Comparison of ENCODE assay signal across 18 mouse cellular contexts in the genomic region with DNA sequence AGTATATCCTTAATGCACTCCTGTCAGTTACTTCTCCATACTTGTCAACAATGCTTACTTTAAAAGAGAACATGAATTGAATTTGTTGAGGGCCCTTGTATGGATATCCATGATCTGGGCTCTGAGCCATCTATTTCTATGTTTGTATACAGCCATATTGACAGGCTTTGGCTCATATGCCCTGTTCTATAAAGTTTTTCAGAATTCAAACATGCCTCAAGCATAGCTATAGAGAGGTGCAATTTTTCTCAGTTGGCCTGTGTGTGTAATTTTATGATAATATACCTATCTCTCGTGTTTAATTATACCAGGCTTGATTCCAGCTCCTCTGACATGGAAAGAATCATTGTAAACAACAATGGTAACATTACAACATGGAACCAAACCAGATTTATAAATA.
DNase-seq lines count a peak whose midpoint lies in the region; ATAC-seq and TF ChIP-seq lines count a peak whose summit lies in the region.
"Had no signal": no experiment of that assay in that cellular context is flagged by ENCODE, and none has a peak within 500 bp of the region (broad histone marks: within the 10 kb centered on the region; RNA-seq: fewer than 3 reads in every experiment).

No protein-coding gene starts in this region.

- H3K4me2 ChIP-seq in embryonic facial prominence, embryonic 14.5 days (ENCODE audit: low read depth, low read length): no peak overlapping the region
- no peak overlapping the region for H3K4me2 ChIP-seq in forebrain, embryonic 14.5 days (ENCODE audit: low read length)
- H3K4me2 ChIP-seq in forebrain, embryonic 12.5 days: no peak overlapping the region
- no peak overlapping the region for H3K4me2 ChIP-seq in forebrain, postnatal 0 days (ENCODE audit: low read depth)
- H3K4me2 ChIP-seq: embryonic facial prominence, embryonic 13.5 days had no signal

- H3K27me3 ChIP-seq in embryonic facial prominence, embryonic 14.5 days (replicated peaks; ENCODE audit: control insufficient read depth, insufficient read depth, low read length): no peaks in the 10 kb centered on the region
- H3K27me3 ChIP-seq in embryonic facial prominence, embryonic 10.5 days (replicated peaks; ENCODE audit: low read depth, poor library complexity, severe bottlenecking): no peaks in the 10 kb centered on the region
- no peaks in the 10 kb centered on the region for H3K27me3 ChIP-seq in forebrain, embryonic 14.5 days (replicated peaks; ENCODE audit: control insufficient read depth, insufficient read depth, low read length)
- H3K27me3 ChIP-seq in forebrain, embryonic 12.5 days: no peaks in the 10 kb centered on the region
- no peaks in the 10 kb centered on the region for H3K27me3 ChIP-seq in forebrain, postnatal 0 days (ENCODE audit: insufficient read depth, low read length)
- H3K27me3 ChIP-seq: embryonic facial prominence, embryonic 13.5 days had no signal

- DNase-seq in embryonic facial prominence, embryonic 14.5 days (ENCODE audit: low spot score): peak; percentile 6
- DNase-seq in embryonic facial prominence, embryonic 10.5 days (ENCODE audit: low spot score): no peak
- DNase-seq in forebrain, embryonic 14.5 days (ENCODE audit: low spot score): peak; percentile 28
- DNase-seq in brain, embryonic 14.5 days (ENCODE audit: low read depth): peak; percentile 25
- DNase-seq in forebrain, postnatal 0 days: peak; percentile 16
- DNase-seq: adrenal gland, adult 2 months; adrenal gland, postnatal 10 days; adrenal gland, postnatal 25 days; B cell, adult 2 months; cerebellum, adult 11 months; cerebellum, adult 18-20 months; cerebellum, adult 8-10 months; cerebellum, adult 9-11 months; cerebellum, postnatal 14 days; cerebellum, postnatal 36 days had no signal

- no peak for TF ChIP-seq POLR2A in brain, embryonic 14.5 days (IDR thresholded peaks at IDR 0.05; ENCODE audit: borderline replicate concordance, extremely low read depth, insufficient read depth, insufficient read length, poor library complexity, severe bottlenecking)

- no peak for ATAC-seq in embryonic facial prominence, embryonic 14.5 days (ENCODE audit: low read depth)
- ATAC-seq in forebrain, embryonic 14.5 days: peak; percentile 54; the same call in 1 of the 2 replicates
- no peak for ATAC-seq in forebrain, embryonic 12.5 days (ENCODE audit: low FRiP score)
- peak; percentile 38; the same call in 1 of the 2 replicates for ATAC-seq in forebrain, postnatal 0 days
- ATAC-seq in CD4-positive, CD25-positive, alpha-beta regulatory T cell, adult 4 months: no peak

- no peak for TF ChIP-seq CTCF in brain, embryonic 14.5 days (IDR thresholded peaks at IDR 0.05; ENCODE audit: borderline replicate concordance, extremely low read depth, insufficient read depth, insufficient read length)
- TF ChIP-seq CTCF in forebrain, postnatal 0 days (IDR thresholded peaks at IDR 0.05; ENCODE audit: low read depth): no peak

- H3K9me3 ChIP-seq in embryonic facial prominence, embryonic 14.5 days (ENCODE audit: control insufficient read depth, low read length): no peaks in the 10 kb centered on the region
- H3K9me3 ChIP-seq in embryonic facial prominence, embryonic 10.5 days: no peaks in the 10 kb centered on the region
- no peaks in the 10 kb centered on the region for H3K9me3 ChIP-seq in forebrain, embryonic 14.5 days (replicated peaks; ENCODE audit: control insufficient read depth, low read length)
- H3K9me3 ChIP-seq in forebrain, embryonic 12.5 days: no peaks in the 10 kb centered on the region
- no peaks in the 10 kb centered on the region for H3K9me3 ChIP-seq in forebrain, postnatal 0 days (ENCODE audit: low read length)
- H3K9me3 ChIP-seq: embryonic facial prominence, embryonic 13.5 days had no signal

- no peaks in the 10 kb centered on the region for H3K4me1 ChIP-seq in embryonic facial prominence, embryonic 14.5 days (ENCODE audit: control insufficient read depth, insufficient read depth, low read length)
- H3K4me1 ChIP-seq in embryonic facial prominence, embryonic 10.5 days: no peaks in the 10 kb centered on the region
- no peaks in the 10 kb centered on the region for H3K4me1 ChIP-seq in forebrain, embryonic 14.5 days (ENCODE audit: control insufficient read depth, insufficient read depth, low read length)
- H3K4me1 ChIP-seq in forebrain, embryonic 12.5 days: no peaks in the 10 kb centered on the region
- H3K4me1 ChIP-seq in forebrain, postnatal 0 days (ENCODE audit: insufficient read depth): no peaks in the 10 kb centered on the region
- H3K4me1 ChIP-seq: embryonic facial prominence, embryonic 13.5 days had no signal

- no peaks in the 10 kb centered on the region for H3K36me3 ChIP-seq in embryonic facial prominence, embryonic 14.5 days (ENCODE audit: control insufficient read depth, insufficient read depth, low read length)
- no peaks in the 10 kb centered on the region for H3K36me3 ChIP-seq in embryonic facial prominence, embryonic 10.5 days (replicated peaks)
- no peaks in the 10 kb centered on the region for H3K36me3 ChIP-seq in forebrain, embryonic 14.5 days (ENCODE audit: control insufficient read depth, insufficient read depth, low read length)
- no peaks in the 10 kb centered on the region for H3K36me3 ChIP-seq in forebrain, embryonic 12.5 days (replicated peaks)
- no peaks in the 10 kb centered on the region for H3K36me3 ChIP-seq in forebrain, postnatal 0 days (ENCODE audit: insufficient read depth)
- H3K36me3 ChIP-seq: embryonic facial prominence, embryonic 13.5 days had no signal

- WGBS in embryonic facial prominence, embryonic 14.5 days: 53% methylated on average over 1 of the region's 1 CpGs
- 76% methylated on average over 1 of the region's 1 CpGs for WGBS in embryonic facial prominence, embryonic 10.5 days
- 55% methylated on average over 1 of the region's 1 CpGs for WGBS in forebrain, embryonic 14.5 days
- 77% methylated on average over 1 of the region's 1 CpGs for WGBS in forebrain, embryonic 12.5 days
- 30% methylated on average over 1 of the region's 1 CpGs for WGBS in forebrain, postnatal 0 days

- no peak overlapping the region for H3K4me3 ChIP-seq in embryonic facial prominence, embryonic 14.5 days (ENCODE audit: low read depth, low read length)
- H3K4me3 ChIP-seq in embryonic facial prominence, embryonic 10.5 days: no peak overlapping the region
- no peak overlapping the region for H3K4me3 ChIP-seq in forebrain, embryonic 14.5 days (ENCODE audit: low read depth, low read length)
- no peak overlapping the region for H3K4me3 ChIP-seq in forebrain, embryonic 12.5 days (replicated peaks)
- no peak overlapping the region for H3K4me3 ChIP-seq in forebrain, postnatal 0 days (ENCODE audit: low read depth, low read length)
- H3K4me3 ChIP-seq: embryonic facial prominence, embryonic 13.5 days had no signal

- H3K27ac ChIP-seq in embryonic facial prominence, embryonic 14.5 days (replicated peaks; ENCODE audit: low read depth, low read length): no peak overlapping the region
- no peak overlapping the region for H3K27ac ChIP-seq in embryonic facial prominence, embryonic 10.5 days (replicated peaks)
- H3K27ac ChIP-seq in forebrain, embryonic 14.5 days (ENCODE audit: low read depth, low read length): no peak overlapping the region
- no peak overlapping the region for H3K27ac ChIP-seq in forebrain, embryonic 12.5 days
- no peak overlapping the region for H3K27ac ChIP-seq in forebrain, postnatal 0 days (ENCODE audit: low read depth, low read length)
- H3K27ac ChIP-seq: embryonic facial prominence, embryonic 13.5 days had no signal

- H3K9ac ChIP-seq in embryonic facial prominence, embryonic 14.5 days (ENCODE audit: low read depth, low read length): no peak overlapping the region
- H3K9ac ChIP-seq in forebrain, embryonic 14.5 days (ENCODE audit: low read length): no peak overlapping the region
- no peak overlapping the region for H3K9ac ChIP-seq in forebrain, embryonic 12.5 days
- no peak overlapping the region for H3K9ac ChIP-seq in forebrain, postnatal 0 days
- H3K9ac ChIP-seq: embryonic facial prominence, embryonic 13.5 days had no signal

Comparison
In these comparisons a context has a peak if more than half of its experiments do, and no peak if none do; other contexts are left out.
1. ATAC-seq: peak in forebrain, embryonic 14.5 days (single experiment) and forebrain, postnatal 0 days (single experiment); none in embryonic facial prominence, embryonic 14.5 days (single experiment), forebrain, embryonic 12.5 days (single experiment) and CD4-positive, CD25-positive, alpha-beta regulatory T cell, adult 4 months (single experiment).